Mouse (Mus musculus) subcutaneous adipose tissue, adult 2 months (tissue): ENCODE measurements around the gene A630089N07Rik. TPM values are rescaled to one million over a fixed set of nuclear protein-coding genes. Genes with fewer than 3 reads are reported as not detected.

Experiments
- polyA plus RNA-seq: library from polyadenylated mRNA; depleted of rRNA; stranded (reverse); fragments of >200 nt; gene quantifications from 2 replicates; pipeline ENCODE4 v1.2.3, GENCODE M21; 2012; ENCODE audit warnings: low replicate concordance; rRNA removed

The A630089N07Rik gene
- polyA plus RNA-seq, result 1.1 and 5.1 TPM in 2 replicates

GRCm38 (mm10) chr16:98081889-98082818, at the start of gene A630089N07Rik:
TSS of gene A630089N07Rik (minus strand) at chr16:98082450.

DNA sequence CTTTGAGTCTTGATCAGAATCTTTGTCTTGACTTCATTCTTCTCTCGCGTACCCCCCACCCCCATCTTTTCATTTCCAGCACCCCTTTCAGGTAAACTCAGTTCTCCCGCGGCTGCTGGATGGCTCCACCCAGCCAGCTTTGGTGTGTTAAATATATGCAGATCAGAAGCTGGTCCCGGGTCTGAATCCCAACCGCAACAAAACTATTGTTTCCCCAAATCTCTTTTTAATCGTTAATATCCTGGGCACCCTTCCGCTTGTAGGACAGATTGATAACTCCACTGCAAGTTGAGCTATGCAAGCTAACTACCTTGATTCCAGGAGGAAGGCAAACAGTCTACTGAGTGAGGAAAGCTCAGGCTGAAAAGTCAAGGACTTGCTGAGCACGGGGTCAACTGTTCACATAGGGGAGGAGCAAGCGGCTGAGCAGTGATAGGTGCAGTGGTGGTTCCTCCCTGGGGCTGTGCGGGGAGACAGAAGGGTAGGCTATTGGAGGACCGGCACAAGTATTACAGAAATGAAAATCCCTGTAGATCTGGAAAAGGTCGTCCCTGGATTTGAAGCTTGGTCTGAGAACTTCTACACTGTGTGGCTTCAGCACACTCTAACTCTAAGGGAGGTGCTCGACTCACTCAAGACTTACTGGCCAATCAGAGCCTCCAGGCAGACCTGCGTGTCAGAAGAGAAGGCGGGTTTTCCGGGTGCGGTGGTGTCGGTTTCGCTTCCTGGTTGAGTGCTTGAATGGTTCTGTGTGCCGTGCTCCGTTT, 85.5 kb downstream of the A630089N07Rik start, which contains the start of gene B230307C23Rik:
Gene B230307C23Rik, plus strand, starts transcription at position 700 of the 767 bp plus-strand sequence.

DNA sequence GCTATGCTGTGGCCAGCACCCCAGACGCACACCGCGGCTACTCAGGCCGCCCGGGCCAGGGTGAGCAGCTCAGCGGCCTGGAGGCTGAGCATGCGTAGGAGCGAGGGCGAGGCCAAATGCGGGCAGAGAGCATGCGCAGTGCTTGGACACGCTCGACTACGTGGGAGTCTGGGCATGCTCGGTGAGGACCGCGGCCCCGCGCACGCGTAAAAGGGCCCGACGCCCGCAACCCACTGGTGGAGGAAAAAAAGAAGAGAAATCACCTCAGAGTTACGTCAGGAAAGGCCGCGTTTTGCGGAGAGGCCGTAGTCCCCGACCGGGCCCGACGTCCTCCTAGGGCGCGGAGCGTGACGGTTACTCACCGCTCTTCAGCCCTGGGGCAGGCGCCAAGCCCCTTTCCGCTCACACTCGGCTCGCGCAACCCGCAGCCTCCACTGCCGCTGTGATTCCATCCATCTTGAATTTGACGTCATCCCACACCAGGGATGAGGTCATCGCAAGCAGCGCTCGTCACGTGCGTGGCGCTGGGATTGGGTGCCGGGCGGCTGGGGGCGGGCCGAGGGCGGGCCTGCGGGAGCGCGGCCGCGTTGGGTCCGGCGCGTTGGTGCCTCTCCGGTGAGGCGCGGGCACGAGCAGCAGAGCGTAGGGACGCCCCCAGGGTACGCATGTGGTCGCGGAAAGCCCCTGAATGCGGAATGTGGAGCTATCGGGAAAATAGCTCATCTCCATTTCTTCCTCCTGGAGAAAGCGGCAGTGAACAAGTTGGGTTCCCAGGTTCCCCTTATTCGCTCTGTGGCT, 119.9 kb downstream of the A630089N07Rik start, which contains the start of the genes C2cd2 and Zbtb21:
Gene C2cd2, minus strand, starts transcription at position 448 of the 798 bp plus-strand sequence.
Gene Zbtb21, minus strand, starts transcription at position 472 of the 798 bp plus-strand sequence.

Other genes starting within 250 kb of the A630089N07Rik start
- gene Prdm15, start 230.6 kb downstream of the A630089N07Rik start, polyA plus RNA-seq, result 8.5 and 20.4 TPM in 2 replicates
- 23.1 and 49.7 TPM in 2 replicates for gene C2cd2, start 119.9 kb downstream of the A630089N07Rik start, polyA plus RNA-seq
- gene Zbtb21, start 119.8 kb downstream of the A630089N07Rik start, polyA plus RNA-seq, result 14.3 and 24.7 TPM in 2 replicates
- 3.7 and 8.2 TPM in 2 replicates for gene B230307C23Rik, start 85.1 kb downstream of the A630089N07Rik start, polyA plus RNA-seq